Mouse (Mus musculus) intestine, postnatal 0 days (tissue): ENCODE results near the gene Tgm7. TPM values are rescaled to one million over a fixed set of nuclear protein-coding genes. Genes with fewer than 3 reads are reported as not detected.
"Not testable (repeated sequence)": the region's sequence is repeated elsewhere in the genome, so short reads cannot be mapped to it uniquely, and the experiment has no call there.

Experiments used
- ATAC-seq: fragments of 200-750 bp; cut with Nextera tagmentation; 2 replicates; pipeline ENCODE4 v1.8.0; 2017; ENCODE audit warnings: mild to moderate bottlenecking, moderate TSS enrichment, moderate library complexity
- H3K27ac ChIP-seq: fragments of 300-500 bp; sonication (generic); 2 replicates; pipeline ENCODE4 v1.5.1; 2014; ENCODE audit warnings: mild to moderate bottlenecking, low read depth, low read length, moderate library complexity
- H3K27me3 ChIP-seq: fragments of 300-500 bp; sonication (generic); replicated peaks from 2 replicates; pipeline ENCODE4 v1.6.1; 2014; ENCODE audit warnings: low read length, mixed read lengths; ENCODE audit not compliant: control insufficient read depth, insufficient read depth
- H3K36me3 ChIP-seq: fragments of 300-500 bp; sonication (generic); 2 replicates; pipeline ENCODE4 v1.6.1; 2014; ENCODE audit warnings: mild to moderate bottlenecking, moderate library complexity; ENCODE audit not compliant: control insufficient read depth, insufficient read depth
- H3K4me1 ChIP-seq: fragments of 300-500 bp; sonication (generic); replicated peaks from 2 replicates; pipeline ENCODE4 v1.6.1; 2014; ENCODE audit warnings: antibody characterized with exemption, low read length, mixed read lengths; ENCODE audit not compliant: control insufficient read depth, insufficient read depth
- H3K4me2 ChIP-seq: fragments of 300-500 bp; sonication (generic); replicated peaks from 2 replicates; pipeline ENCODE4 v1.6.1; 2014; ENCODE audit warnings: low read depth, mild to moderate bottlenecking, moderate library complexity
- H3K4me3 ChIP-seq: fragments of 300-500 bp; sonication (generic); 2 replicates; pipeline ENCODE4 v1.5.1; 2014; ENCODE audit warnings: low read depth, low read length
- H3K9ac ChIP-seq: fragments of 300-500 bp; sonication (generic); 2 replicates; pipeline ENCODE4 v1.6.1; 2014; ENCODE audit warnings: mild to moderate bottlenecking, low read depth, low read length
- H3K9me3 ChIP-seq: fragments of 300-500 bp; sonication (generic); 2 replicates; pipeline ENCODE4 v1.6.1; 2016; ENCODE audit warnings: mixed run types; ENCODE audit not compliant: control insufficient read depth
- CTCF ChIP-seq: sonication (generic); IDR thresholded peaks from 2 replicates; pipeline ENCODE4 v1.5.1; 2016; ENCODE audit warnings: low read depth, mild to moderate bottlenecking, control low read depth, antibody characterized with exemption, moderate library complexity
- whole genome bisulfite sequencing: fragments of 180-500 bp; shearing (Covaris S2); extraction: QIAGEN DNeasy Blood & Tissue Kit; methylation state at CpG from one replicate; pipeline ENCODE4 v1.1.7; 2014; 5-methylcytosine and 5-hydroxymethylcytosine counted together
- polyA plus RNA-seq: library from polyadenylated mRNA; unstranded; fragments of >200 nt; fragmentation: Nextera tagmentation; extraction: Ambion mirVana; gene quantifications from 2 replicates; pipeline ENCODE4 v1.2.1, GENCODE M21; 2015

The Tgm7 gene
- polyA plus RNA-seq, 1 experiment from 2014 or later: not detected

GRCm38 (mm10) chr2:121139266-121140017 is 29.8 kb upstream of the Tgm7 start:
- WGBS: 27% methylated on average over 29 of the region's 29 CpGs
- Histone ChIP-seq H3K9ac (peak overlapping the region; percentile 86), H3K9me3 (no peaks in the 10 kb centered on the region), H3K27ac (peak overlapping the region; percentile 95), H3K27me3 (no peaks in the 10 kb centered on the region), H3K4me2 (peak overlapping the region; percentile 94), H3K4me3 (peak overlapping the region; percentile 81), H3K36me3 (0 out of 2 replicates have a peak, but pooled peaks cover 7% of the 10 kb centered on the region), H3K4me1 (no peaks in the 10 kb centered on the region)
- peak; percentile 25 for ATAC-seq
- peak; percentile 4; the same call in 1 of the 2 replicates for TF ChIP-seq CTCF

- Histone ChIP-seq H3K4me3 (no peak overlapping the region), H3K9me3 (no peaks in the 10 kb centered on the region), H3K4me1 (no peaks in the 10 kb centered on the region), H3K27me3 (no peaks in the 10 kb centered on the region), H3K4me2 (peak overlapping the region; percentile 94), H3K27ac (no peak overlapping the region), H3K36me3 (no peaks in the 10 kb centered on the region), H3K9ac (no peak overlapping the region)
- TF ChIP-seq CTCF: no peak
- no peak for ATAC-seq
- WGBS: 61% methylated on average over 4 of the region's 4 CpGs
Observed at GRCm38 (mm10) chr2:121137371-121137770, 27.8 kb upstream of the Tgm7 start.

- H3K9me3 ChIP-seq: no peaks in the 10 kb centered on the region
- H3K4me1 ChIP-seq: no peaks in the 10 kb centered on the region
- H3K27ac ChIP-seq: no peak overlapping the region
- H3K4me2 ChIP-seq: no peak overlapping the region
- H3K9ac ChIP-seq: no peak overlapping the region
- ATAC-seq: no peak
- 66% methylated on average over 1 of the region's 1 CpGs for WGBS
- no peak overlapping the region for H3K4me3 ChIP-seq
- H3K27me3 ChIP-seq: no peaks in the 10 kb centered on the region
- TF ChIP-seq CTCF: no peak
- no peaks in the 10 kb centered on the region for H3K36me3 ChIP-seq
Observed at GRCm38 (mm10) chr2:121132822-121133221, 23.2 kb upstream of the Tgm7 start.

DNA sequence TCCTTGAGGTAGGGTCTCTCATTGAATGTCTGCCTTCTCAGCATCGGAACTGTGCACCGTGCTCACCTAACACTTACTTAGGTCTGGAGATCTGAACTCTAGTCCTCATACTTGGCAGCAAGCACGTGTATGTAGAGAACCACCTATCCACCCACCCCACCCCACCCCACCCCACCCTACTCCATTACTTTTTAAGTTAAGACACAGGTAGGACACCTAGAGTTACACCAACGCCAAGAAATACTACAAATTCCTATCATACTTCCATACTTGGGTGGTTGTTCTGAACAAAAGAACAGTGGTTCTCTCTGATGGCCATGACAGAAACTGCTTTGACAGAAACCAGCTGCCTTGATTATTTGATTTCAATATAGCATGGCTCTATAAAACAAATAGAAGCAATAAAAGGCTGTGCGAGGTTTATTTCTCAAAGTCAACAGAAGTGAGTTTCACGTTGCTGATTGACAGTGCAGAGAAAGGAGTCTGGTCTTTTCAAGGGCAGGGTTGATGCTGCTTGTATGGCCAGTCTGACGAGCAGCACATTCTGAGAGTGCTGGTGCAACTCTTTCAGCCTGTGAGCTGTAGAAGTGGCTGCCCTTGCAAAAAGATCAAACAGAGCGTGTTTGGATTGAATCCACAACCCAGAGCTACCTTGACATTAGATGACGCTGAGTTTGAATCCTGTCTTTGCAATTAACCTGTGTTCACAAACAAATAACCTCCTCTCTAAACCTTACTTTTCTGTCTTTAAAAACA is 19.4 kb upstream of the Tgm7 start:
- Histone ChIP-seq H3K4me2 (no peak overlapping the region), H3K27ac (no peak overlapping the region), H3K27me3 (no peaks in the 10 kb centered on the region), H3K4me3 (no peak overlapping the region), H3K4me1 (no peaks in the 10 kb centered on the region), H3K9ac (no peak overlapping the region), H3K9me3 (no peaks in the 10 kb centered on the region), H3K36me3 (no peaks in the 10 kb centered on the region)
- 51% methylated on average over 9 of the region's 9 CpGs for WGBS
- TF ChIP-seq CTCF: no peak
- no peak for ATAC-seq

- 36% methylated on average over 1 of the region's 1 CpGs for WGBS
- no peaks in the 10 kb centered on the region for H3K4me1 ChIP-seq
Observed at GRCm38 (mm10) chr2:121127536-121127935, 17.9 kb upstream of the Tgm7 start.

GRCm38 (mm10) chr2:121126302-121126701 is 16.7 kb upstream of the Tgm7 start:
- not testable (repeated sequence) for H3K4me2 ChIP-seq, H3K4me1 ChIP-seq, H3K36me3 ChIP-seq, H3K9me3 ChIP-seq, ATAC-seq, H3K27me3 ChIP-seq, H3K9ac ChIP-seq, H3K4me3 ChIP-seq, H3K27ac ChIP-seq
- 88% methylated on average over 5 of the region's 5 CpGs for WGBS

More at GRCm38 (mm10) chr2:121127536-121127935, 17.9 kb upstream of the Tgm7 start:
- no peaks in the 10 kb centered on the region for H3K9me3 ChIP-seq
- no peaks in the 10 kb centered on the region for H3K27me3 ChIP-seq
- TF ChIP-seq CTCF: no peak
- no peaks in the 10 kb centered on the region for H3K36me3 ChIP-seq
- no peak overlapping the region for H3K4me2 ChIP-seq
- no peak overlapping the region for H3K4me3 ChIP-seq
- no peak for ATAC-seq
- H3K9ac ChIP-seq: no peak overlapping the region
- no peak overlapping the region for H3K27ac ChIP-seq
